Mouse (Mus musculus) myocyte (in vitro differentiated cells): Measurements from ENCODE around the gene Chaf1a. TPM values are rescaled to one million over a fixed set of nuclear protein-coding genes. Genes with fewer than 3 reads are reported as not detected.
A peak's percentile ranks its signal among the peaks of the same experiment; 100 is the strongest.

Experiments used
- H3K27me3 ChIP-seq: one replicate; pipeline ENCODE4 v1.6.1; 2011; ENCODE audit not compliant: control insufficient read depth, insufficient read depth, insufficient read length
- H3K36me3 ChIP-seq: one replicate; pipeline ENCODE4 v1.6.1; 2011; ENCODE audit not compliant: control insufficient read depth, insufficient read depth
- H3K4me2 ChIP-seq: one replicate; pipeline ENCODE4 v1.6.1; 2011; ENCODE audit warnings: low read depth, control low read depth
- H3K4me3 ChIP-seq: one replicate; pipeline ENCODE4 v1.5.1; 2011; ENCODE audit warnings: mild to moderate bottlenecking, control low read depth, moderate library complexity
- H3K79me2 ChIP-seq: one replicate; pipeline ENCODE4 v1.6.1; 2011; ENCODE audit not compliant: control insufficient read depth, insufficient read depth
- H3ac ChIP-seq: one replicate; pipeline ENCODE4 v1.6.1; 2011; ENCODE audit not compliant: control insufficient read depth, insufficient read length
- CEBPB ChIP-seq: IDR thresholded peaks from 2 replicates; pipeline ENCODE4 v1.6.1; 2011; ENCODE audit warnings: mild to moderate bottlenecking, moderate library complexity; ENCODE audit not compliant: poor library complexity, insufficient read depth, severe bottlenecking
- E2F4 ChIP-seq: IDR thresholded peaks from one replicate; pipeline ENCODE4 v1.6.1; 2011; ENCODE audit warnings: mild to moderate bottlenecking, control low read depth, moderate library complexity; ENCODE audit not compliant: insufficient read depth
- MAX ChIP-seq: IDR thresholded peaks from one replicate; pipeline ENCODE4 v1.6.1; 2011; ENCODE audit warnings: low read depth, mild to moderate bottlenecking, control low read depth
- MYOD1 ChIP-seq, 3 experiments: IDR thresholded peaks; one replicate each; pipeline ENCODE4 v1.6.1; 2011; ENCODE audit warnings: control low read depth in 2 of 3, low read depth in 2 of 3, mild to moderate bottlenecking in 2 of 3, moderate library complexity in 1 of 3; ENCODE audit not compliant: insufficient read length in 2 of 3, control insufficient read depth in 1 of 3
- MYOG ChIP-seq, 3 experiments: IDR thresholded peaks; one replicate each; pipeline ENCODE4 v1.6.1; 2011; ENCODE audit warnings: control low read depth in 2 of 3, low read depth in 2 of 3, mild to moderate bottlenecking in 2 of 3; ENCODE audit not compliant: insufficient read length in 2 of 3, control insufficient read depth in 1 of 3, insufficient read depth in 1 of 3
- POLR2A ChIP-seq: IDR thresholded peaks from one replicate; pipeline ENCODE4 v1.6.1; 2011; ENCODE audit warnings: low read depth, mild to moderate bottlenecking, control low read depth, moderate library complexity; ENCODE audit not compliant: insufficient read length
- POLR2AphosphoS2 ChIP-seq: IDR thresholded peaks from one replicate; pipeline ENCODE4 v1.6.1; 2011; ENCODE audit warnings: low read depth, control low read depth; ENCODE audit not compliant: insufficient read length
- REST ChIP-seq: IDR thresholded peaks from one replicate; pipeline ENCODE4 v1.6.1; 2011; ENCODE audit warnings: mild to moderate bottlenecking, control low read depth, moderate library complexity; ENCODE audit not compliant: insufficient read depth, insufficient read length
- SRF ChIP-seq: IDR thresholded peaks from one replicate; pipeline ENCODE4 v1.6.1; 2011; ENCODE audit warnings: low read depth; ENCODE audit not compliant: control insufficient read depth, insufficient read length
- TCF12 ChIP-seq: IDR thresholded peaks from one replicate; pipeline ENCODE4 v1.6.1; 2011; ENCODE audit warnings: mild to moderate bottlenecking, control low read depth; ENCODE audit not compliant: poor library complexity, insufficient read depth, severe bottlenecking
- TCF3 ChIP-seq: IDR thresholded peaks from one replicate; pipeline ENCODE4 v1.6.1; 2011; ENCODE audit warnings: low read depth, control low read depth; ENCODE audit not compliant: insufficient read length
- USF1 ChIP-seq: IDR thresholded peaks from one replicate; pipeline ENCODE4 v1.6.1; 2011; ENCODE audit warnings: low read depth, mild to moderate bottlenecking, control low read depth, moderate library complexity
- polyA plus RNA-seq: library from polyadenylated mRNA; unstranded; fragments of >200 nt; fragmentation: generic; extraction: Trizol; gene quantifications from one replicate; pipeline ENCODE4 v1.2.1, GENCODE M21; 2012; ENCODE audit warnings: missing spikeins

Chaf1a gene
- polyA plus RNA-seq, 1 experiment = 8.0 TPM

DNA sequence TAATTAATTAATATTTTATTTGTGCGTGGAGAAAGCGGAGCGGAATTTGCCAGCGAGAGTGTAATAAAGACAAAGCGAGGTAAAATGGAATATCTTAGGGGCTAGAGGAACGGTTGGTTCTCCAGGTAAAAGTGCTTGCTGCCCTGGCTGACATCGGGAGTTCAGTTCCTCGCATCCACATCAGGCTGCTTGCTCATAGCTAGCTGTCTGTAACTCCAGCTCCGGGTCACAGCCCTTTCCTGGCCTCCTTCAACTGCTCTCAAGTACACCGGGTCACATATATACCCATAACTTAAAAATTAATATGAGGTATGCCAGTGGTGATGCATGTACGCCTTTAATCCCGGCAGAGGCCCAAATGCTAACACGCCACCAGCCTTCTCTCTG, 3.3 kb upstream of the Chaf1a start:
- Histone ChIP-seq H3K4me3 (peak overlapping the region; percentile 80), H3K36me3 (no peaks in the 10 kb centered on the region), H3ac (peak overlapping the region; percentile 53), H3K27me3 (no peaks in the 10 kb centered on the region), H3K79me2 (peaks cover 59% of the 10 kb centered on the region), H3K4me2 (peak overlapping the region; percentile 63)
- no peak for TF ChIP-seq E2F4
- TF ChIP-seq MAX = no peak
- TF ChIP-seq POLR2A = no peak
- TF ChIP-seq TCF12 = no peak
- no peak for TF ChIP-seq SRF

DNA sequence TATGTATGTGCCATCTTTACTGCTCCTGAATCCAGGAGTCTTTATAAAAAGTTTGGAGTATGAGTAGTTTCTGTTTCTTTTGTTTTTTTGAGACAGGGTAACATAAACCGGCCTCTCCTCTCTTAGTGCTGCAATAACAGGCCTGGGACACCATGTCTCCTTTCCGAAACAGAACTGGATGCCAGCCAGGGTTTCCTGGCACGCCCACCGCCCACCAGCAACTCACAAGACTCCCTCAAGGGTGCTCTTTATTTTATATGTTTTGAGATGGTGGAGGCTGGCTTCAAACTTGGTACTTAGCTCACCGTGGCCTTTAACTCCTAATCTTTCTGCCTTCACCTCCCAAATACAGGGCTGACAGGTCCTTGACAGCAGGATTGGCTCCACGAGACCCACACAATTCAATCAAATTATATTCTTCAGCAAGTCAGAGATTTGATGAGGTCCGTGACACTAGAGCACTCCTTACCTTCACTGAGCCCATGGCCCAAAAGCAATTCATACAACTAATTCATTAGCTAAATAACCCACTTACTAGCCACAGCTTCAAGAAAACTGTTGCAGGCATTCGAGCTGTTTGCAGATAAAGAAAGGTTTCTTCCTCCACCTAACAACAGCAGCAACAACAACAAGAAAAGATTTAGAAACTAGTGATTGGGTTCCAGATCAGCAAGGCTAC, 1.5 kb upstream of the Chaf1a start:
- Histone ChIP-seq H3K27me3 (no peaks in the 10 kb centered on the region), H3ac (no peak overlapping the region), H3K4me3 (no peak overlapping the region), H3K4me2 (no peak overlapping the region), H3K79me2 (peaks cover 55% of the 10 kb centered on the region), H3K36me3 (no peaks in the 10 kb centered on the region)
- no peak for TF ChIP-seq TCF12
- TF ChIP-seq MAX = no peak
- TF ChIP-seq REST = no peak
- no peak for TF ChIP-seq USF1
- no peak for TF ChIP-seq CEBPB
- no peak for TF ChIP-seq SRF
- TF ChIP-seq POLR2A = no peak

DNA sequence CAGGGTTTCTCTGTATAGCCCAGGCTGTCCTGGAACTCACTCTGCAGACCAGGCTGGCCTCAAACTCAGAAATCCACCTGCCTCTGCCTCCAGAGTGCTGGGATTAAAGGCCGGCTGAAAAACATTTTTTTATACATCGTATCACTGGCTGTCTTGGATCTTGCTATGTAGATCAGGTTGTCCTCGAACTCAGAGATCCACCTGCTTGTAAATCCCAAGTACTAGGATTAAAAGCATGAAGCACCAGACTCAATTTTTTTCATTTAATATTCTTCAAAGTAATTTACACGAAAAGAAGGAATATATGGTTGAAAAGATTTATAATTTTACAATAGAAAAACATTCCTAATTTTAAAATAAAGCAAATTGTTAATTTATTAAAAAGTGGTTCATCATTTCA, 894 bp upstream of the Chaf1a start:
- Histone ChIP-seq H3K79me2 (peaks cover 55% of the 10 kb centered on the region), H3K4me2 (peak overlapping the region; percentile 75), H3K27me3 (no peaks in the 10 kb centered on the region), H3ac (no peak overlapping the region), H3K4me3 (peak overlapping the region; percentile 57), H3K36me3 (no peaks in the 10 kb centered on the region)
- no peak for TF ChIP-seq USF1
- no peak for TF ChIP-seq MYOG (IDR thresholded peaks at IDR 0.05; ENCODE audit: control insufficient read depth in 1 of 3, insufficient read depth in 1 of 3, insufficient read length in 2 of 3, low read depth in 2 of 3)
- TF ChIP-seq TCF3 = no peak
- TF ChIP-seq MAX = no peak
- TF ChIP-seq E2F4 = no peak
- TF ChIP-seq TCF12 = no peak

DNA sequence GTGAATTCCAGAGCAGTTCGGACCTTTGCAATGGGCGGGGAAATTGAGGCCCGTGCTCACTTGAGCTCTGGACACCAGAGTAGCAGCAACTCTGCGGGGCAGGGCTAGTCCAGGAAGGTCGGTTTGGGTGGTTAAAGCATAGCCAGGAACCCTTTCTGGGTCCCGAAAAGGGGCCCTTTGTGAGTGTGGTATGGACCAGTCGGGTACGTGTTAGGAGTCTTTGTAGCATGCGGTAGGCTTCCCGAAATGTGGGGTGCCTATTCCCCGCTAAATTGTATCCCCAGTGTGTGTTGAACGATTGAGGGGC, 571 bp downstream of the Chaf1a start:
- H3K4me3 ChIP-seq = peak overlapping the region; percentile 57
- H3K27me3 ChIP-seq = no peaks in the 10 kb centered on the region
- H3K4me2 ChIP-seq = peak overlapping the region; percentile 88
- H3K36me3 ChIP-seq = no peaks in the 10 kb centered on the region
- no peak for TF ChIP-seq REST
- TF ChIP-seq MAX = no peak
- no peak for TF ChIP-seq TCF3
- TF ChIP-seq MYOD1 (IDR thresholded peaks at IDR 0.05; ENCODE audit: control insufficient read depth in 1 of 3, insufficient read length in 2 of 3, low read depth in 2 of 3) = no peak
- no peak for TF ChIP-seq USF1
- no peak for TF ChIP-seq POLR2AphosphoS2
- no peak for TF ChIP-seq POLR2A
- no peak for TF ChIP-seq SRF
- no peak for TF ChIP-seq CEBPB
- peak overlapping the region; percentile 67 for H3ac ChIP-seq
- peaks cover 54% of the 10 kb centered on the region for H3K79me2 ChIP-seq

DNA sequence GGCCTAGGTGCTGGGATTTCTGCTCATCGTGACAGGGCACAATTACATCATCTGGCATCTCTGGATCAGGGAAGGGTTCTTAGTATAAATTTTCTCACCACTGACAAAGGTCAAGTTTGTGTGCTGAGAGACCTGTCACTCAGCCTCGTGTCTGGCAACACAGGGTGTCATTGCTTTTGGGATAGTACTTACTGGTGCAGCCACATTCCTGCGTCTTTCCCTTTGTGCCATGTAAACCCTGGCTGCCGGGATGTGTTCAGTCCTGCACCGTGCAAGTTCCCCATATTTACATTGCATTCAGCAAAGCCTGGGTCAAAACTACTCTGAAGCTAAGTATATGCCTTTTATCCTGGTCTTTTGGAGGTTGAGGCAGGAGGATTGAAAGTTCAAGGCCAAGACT, 11.1 kb downstream of the Chaf1a start:
- Histone ChIP-seq H3K79me2 (peaks cover 22% of the 10 kb centered on the region), H3ac (no peak overlapping the region), H3K4me2 (no peak overlapping the region), H3K36me3 (no peaks in the 10 kb centered on the region), H3K27me3 (no peaks in the 10 kb centered on the region), H3K4me3 (no peak overlapping the region)
- no peak for TF ChIP-seq CEBPB
- TF ChIP-seq REST = no peak
- TF ChIP-seq MYOG (IDR thresholded peaks at IDR 0.05; ENCODE audit: control insufficient read depth in 1 of 3, insufficient read depth in 1 of 3, insufficient read length in 2 of 3, low read depth in 2 of 3) = no peak
- TF ChIP-seq TCF3 = no peak
- TF ChIP-seq USF1 = no peak
- no peak for TF ChIP-seq SRF
- TF ChIP-seq E2F4 = no peak
- TF ChIP-seq POLR2AphosphoS2 = no peak
- no peak for TF ChIP-seq TCF12
- TF ChIP-seq MYOD1 (IDR thresholded peaks at IDR 0.05; ENCODE audit: control insufficient read depth in 1 of 3, insufficient read length in 2 of 3, low read depth in 2 of 3) = no peak
- no peak for TF ChIP-seq MAX
- no peak for TF ChIP-seq POLR2A
